Mouse (Mus musculus): ENCODE data around the gene Slamf6.

DNA sequence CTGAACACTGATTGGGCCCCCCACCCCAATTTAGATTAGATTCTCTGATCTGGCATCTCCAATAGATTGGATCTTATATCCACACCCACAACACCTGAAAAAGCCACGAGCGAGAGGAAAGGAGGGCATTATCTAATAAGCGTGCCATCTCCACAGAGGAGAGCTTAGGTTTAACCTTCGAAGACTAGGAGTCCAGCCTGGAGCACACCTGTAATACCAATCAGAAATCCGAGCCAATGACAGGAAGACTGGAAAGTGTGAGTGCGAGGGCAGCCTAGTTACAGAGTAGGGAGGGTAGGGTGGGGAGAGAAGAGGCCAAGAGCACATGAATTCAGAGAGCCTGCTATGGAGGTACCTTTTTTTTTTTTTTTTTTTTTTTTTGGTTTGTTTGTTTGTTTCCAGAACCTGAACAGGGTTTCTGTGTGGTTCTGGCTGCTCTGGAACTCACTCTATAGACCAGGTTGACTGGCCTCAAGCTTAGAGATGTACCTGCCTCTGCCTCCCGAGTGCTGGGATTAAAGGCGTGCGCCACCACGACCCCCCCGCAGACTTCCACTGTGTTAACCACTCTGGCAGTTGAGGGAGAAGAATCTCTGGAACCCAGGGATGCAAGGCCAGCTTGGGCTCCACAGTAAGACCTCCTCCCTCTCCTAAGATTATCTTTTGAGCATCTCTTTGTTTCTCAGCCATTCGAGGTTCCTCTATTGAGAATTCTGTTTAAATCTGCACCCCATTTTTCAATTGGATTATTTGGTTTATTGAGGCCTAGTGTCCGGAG is 81.7 kb downstream of the Slamf6 start:
- TF ChIP-seq CTCF (IDR thresholded peaks at IDR 0.05; ENCODE audit: low read depth): no peak
- TF ChIP-seq EP300 (IDR thresholded peaks at IDR 0.05; ENCODE audit: low read depth): no peak

Measured in liver, embryonic 14.5 days (tissue).